Mouse (Mus musculus) left cerebral cortex, postnatal 14 days (tissue): ENCODE data around the gene Otof. TPM values are rescaled to one million over a fixed set of nuclear protein-coding genes. Genes with fewer than 3 reads are reported as not detected.

Source experiments
- DNase-seq, 2 experiments: peaks; one replicate each; pipeline ENCODE4 v3.0.0; 2021 to 2022; ENCODE audit warnings: low spot score in 2 of 2, mixed read lengths in 1 of 2
- intact Hi-C: fragments of 180-260 bp; cut with DNase I; formaldehyde crosslinking; loops from one replicate; pipeline ENCODE4 v1.15.1; 2025
- long read RNA-seq, 2 experiments: library from polyadenylated mRNA; stranded (forward); transcript quantifications; one replicate each; pipeline ENCODE4 v2.0.0; 2021
- total RNA-seq, 2 experiments: library from RNA; stranded (reverse); gene quantifications; 2 replicates each; pipeline ENCODE4 v1.2.3; 2021

Gene Otof
- 10 to 100 TPM; 14.2 to 14.5 TPM for total RNA-seq
- long read RNA-seq, experiment 1, partial matches to known transcripts = 1 of 4 reads
- long read RNA-seq, experiment 1, other reads (novel, unspliced or antisense) = 3 of 4 reads
- long read RNA-seq, experiment 2, full-length matches to known transcripts = 1 of 20 reads
- long read RNA-seq, experiment 2, partial matches to known transcripts = 2 of 20 reads
- long read RNA-seq, experiment 2, other reads (novel, unspliced or antisense) = 17 of 20 reads

DNA sequence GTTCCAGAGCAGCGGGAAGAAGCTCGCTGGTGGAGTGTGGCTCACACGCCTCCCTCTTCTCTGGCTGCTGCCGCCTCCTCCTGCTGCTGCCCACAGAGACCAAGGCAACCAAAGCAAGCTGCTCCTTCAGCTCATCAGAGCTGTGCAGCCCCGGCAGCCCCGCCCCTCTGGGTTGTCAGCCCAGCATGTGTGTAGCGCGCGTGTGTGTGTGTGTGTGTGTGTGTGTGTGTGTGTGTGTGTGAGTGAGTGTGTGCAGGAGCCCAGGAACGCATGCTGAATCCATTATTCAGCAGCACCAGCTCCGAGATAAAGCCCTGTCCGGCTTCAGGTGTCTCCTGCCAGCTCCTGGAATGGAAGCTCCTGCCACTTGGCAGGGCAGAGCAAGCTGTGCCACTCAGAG, at the start of gene Otof:
Gene Otof (minus strand): TSS at position 112 of the 400 bp plus-strand sequence.
- DNase-seq = peak; percentile 76 to 90
- intact Hi-C loops = no loop called here

DNA sequence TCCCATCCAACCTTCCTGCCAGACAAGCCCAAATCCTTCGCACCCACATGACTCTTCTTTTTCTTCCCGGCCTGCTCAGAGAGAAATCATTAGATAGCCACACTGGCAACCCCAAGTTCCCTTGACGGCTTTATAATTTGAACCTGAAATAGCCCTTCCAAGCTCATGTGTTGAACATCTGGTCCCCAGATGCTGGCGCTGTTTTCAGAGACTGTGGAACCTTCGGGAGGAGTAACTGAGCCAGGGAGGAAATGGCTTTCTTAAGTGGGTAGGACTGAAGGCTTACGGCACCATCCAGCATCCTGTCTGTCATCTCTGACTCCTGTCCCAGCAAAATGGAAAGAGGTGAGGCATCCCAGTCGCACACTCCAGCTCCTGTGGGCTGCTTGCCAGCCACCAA, 35.6 kb upstream of the Otof start:
- intact Hi-C loops = no loop called here

DNA sequence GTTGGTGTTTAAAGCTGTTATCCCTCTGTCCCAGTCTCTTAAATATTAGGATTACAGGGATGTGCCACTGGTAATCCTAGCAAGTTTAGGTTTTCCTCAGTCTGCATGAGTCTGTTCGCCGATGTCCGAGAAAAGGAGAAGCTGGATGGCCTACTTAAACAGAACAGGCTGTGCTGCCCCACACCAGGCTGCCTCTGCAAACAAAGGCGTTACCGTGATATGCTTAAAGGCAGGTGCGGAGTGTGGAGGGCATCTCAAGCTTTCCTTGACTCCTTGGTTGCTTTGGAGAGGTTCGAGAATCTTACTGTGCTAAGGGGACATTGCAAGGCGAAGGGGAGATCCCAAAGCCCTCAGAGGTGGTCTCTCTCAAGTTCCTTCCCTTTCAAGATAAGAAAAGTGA, 35.1 kb upstream of the Otof start:
- intact Hi-C loops = no loop called here
- no peak for DNase-seq

More for the DNA sequence above, 35.6 kb upstream of the Otof start:
- DNase-seq = no peak

DNA sequence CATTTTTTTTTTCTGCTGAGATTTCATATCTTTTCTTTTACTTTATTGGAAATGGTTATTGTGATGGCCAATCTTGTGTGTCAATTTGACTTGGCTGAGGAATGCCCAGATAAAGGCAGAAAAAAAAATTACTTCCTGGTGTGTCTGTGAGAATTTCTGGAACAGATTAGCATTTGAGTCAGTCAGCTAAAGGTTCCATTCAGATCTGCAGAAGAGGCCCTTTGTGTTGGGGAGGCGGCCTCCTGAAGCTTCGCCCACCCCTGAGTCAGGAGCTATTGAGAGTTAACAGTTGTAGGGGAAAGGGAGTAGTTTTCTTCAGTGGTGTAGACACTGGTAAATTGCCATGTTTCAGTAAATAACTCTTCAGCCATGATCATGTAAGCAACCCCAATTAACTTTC, 33.6 kb upstream of the Otof start:
- DNase-seq = no peak
- intact Hi-C loops = no loop called here

DNA sequence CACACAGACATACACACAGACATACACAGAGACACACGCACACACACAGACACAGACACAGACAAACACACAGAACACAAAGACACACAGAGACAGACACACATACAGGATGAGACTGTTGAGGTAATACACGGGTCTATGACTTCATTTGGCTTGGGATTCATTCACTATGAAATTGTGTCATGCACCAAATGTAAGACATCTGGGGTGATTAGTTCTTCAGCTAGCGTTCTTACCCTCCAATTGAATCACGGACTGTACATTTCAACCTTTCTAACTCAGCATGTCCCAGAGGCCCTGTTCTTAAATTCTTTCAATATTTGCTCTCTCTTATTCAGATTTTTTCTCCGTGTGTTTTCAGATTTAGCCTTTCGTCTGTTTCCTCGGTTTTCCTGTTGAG, 32.9 kb upstream of the Otof start:
- intact Hi-C loops = no loop called here
- no peak for DNase-seq

DNA sequence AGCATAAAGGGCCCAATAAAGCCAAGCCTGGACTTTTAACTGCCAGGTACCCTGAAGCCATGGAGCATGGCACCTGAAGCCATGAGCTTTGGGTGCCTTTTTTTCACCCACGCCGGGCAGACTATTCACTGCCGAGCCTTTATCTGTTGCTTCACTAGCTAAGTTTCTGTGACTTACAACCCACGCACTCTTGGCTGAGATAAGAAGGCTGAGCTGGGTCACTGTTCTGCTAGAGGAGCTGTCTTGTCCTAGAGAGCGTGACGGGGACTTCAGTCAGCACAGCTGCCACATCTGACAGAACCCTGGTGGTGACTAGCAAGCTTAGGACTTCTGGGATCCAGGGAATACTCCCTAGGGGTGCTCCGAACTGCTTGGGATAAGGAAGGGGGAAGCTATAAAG, 32.0 kb upstream of the Otof start:
- intact Hi-C loops = no loop called here
- DNase-seq = no peak

DNA sequence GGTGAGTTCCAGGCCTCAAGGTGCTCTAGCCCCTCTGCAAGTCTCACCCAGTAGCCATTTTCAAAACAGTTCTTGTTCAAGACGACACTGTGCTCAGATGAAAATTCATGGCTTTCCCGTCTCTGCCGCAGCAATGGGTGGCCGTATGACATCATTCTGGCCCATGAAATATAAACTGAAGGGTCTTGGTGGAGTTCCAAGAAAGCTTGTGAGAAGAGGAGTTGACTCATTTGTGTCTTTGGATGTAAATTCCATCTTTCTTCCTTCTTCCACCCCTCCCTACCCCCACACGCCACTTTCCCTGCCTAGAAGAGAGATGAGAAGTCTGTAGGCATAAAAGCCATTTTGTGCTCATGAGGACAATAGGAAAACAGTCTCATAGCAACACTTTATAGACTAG, 29.1 kb upstream of the Otof start:
- DNase-seq = no peak

DNA sequence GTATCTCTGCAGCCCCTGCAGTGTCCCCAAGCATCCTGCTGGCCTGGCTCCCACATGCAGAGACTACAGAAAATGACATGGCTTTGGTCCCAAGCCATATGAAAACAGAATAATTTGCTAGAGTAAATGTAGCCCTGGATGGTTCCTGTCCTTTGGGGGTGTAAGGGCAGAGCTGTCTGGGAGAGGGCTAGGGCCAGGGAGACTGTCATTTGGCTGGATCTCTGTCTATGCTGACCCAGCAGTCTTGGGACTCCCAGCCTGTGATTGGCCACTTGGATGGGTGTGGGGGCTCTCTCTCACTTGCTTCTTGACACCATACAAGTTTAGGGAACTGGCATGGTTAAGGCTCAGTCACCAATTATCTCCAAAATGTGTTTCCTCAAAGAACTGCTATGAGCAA, 28.5 kb upstream of the Otof start:
- no peak for DNase-seq
- intact Hi-C loops = no loop called here

More for the DNA sequence above, 29.1 kb upstream of the Otof start:
- intact Hi-C loops = no loop called here

DNA sequence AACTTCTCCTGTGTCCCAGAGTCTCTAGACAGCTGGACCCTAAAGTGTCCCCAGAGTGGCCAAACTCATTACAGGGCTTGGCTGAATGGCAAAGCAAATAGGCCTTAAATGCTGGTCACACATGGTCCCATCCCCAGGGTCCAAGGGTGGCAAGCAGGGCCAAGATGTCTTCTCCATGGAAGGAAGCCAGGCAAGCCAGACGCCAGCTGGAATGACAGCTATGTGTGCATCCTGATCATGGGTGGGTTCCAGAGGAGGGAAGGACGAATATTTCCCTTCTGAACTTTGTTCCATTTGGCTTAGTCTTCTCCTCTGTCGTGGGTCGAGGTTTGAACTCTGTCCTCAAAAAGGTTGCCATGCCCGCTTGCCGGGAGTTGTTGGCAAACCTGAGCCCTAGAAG, 23.4 kb upstream of the Otof start:
- intact Hi-C loops = no loop called here
- no peak for DNase-seq

DNA sequence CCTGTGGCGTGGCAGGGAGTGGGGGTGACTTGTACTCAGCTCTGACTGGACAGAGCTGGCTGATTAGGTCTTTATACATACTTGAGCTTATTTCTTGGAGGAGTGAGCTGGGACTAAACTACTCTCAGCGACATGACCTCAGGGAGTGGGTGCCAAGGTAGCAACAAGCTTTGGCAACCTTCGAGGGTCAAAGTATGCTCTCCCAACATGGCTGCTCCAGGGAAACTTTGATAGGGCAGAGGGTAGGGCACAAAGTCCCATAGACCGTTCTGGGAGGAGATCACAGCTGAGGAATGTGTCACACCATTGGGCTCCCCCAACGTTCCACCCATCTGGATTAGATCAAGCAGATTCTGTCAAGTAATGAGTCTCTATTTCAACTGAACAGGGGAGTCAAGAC, 22.9 kb upstream of the Otof start:
- intact Hi-C loops = loop anchor here (5.0 kb wide), 1 partner anchor 272 kb away; no protein-coding TSS in a partner anchor
- DNase-seq = no peak

DNA sequence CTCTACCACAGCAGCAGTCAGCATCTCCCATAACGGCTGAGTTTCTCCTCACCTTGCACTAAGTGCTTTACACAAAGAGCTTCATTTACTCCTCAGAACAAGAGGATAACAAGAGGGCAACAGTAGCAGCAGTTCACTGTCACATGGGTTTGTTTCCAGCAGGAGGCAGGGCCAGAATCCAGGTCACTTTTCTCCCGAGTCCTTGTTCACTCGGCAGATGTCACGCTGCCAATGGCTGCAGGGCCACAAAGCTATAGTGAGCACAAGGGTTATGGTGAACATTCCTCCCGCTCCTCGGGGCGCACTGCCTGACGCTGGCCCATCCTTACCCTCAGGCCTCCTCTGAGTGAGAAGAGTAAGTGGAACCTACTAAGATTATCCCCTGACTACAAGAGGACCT, 21.8 kb upstream of the Otof start:
- intact Hi-C loops = loop anchor here (2.0 to 5.0 kb wide), 2 partner anchors 61 to 271 kb away; no protein-coding TSS in a partner anchor
- DNase-seq = no peak

DNA sequence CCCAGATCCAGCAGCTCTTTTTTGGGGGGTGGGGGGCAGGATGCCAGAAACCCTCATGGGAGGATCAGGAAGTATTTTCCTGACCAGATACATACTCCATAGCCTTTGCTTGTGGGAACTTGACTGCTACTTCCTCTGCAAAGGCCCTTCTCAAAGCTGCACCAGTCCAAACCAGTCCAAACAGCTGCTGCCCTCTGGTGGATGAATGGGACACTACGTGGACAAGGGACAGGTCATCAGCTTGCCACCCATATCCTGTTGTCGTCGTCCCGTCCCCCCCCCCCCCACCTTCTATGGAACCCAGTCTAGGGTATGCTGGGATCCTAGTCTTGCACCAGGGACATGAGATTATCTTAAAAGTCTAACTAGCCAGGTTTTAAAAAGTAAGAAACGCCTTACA, 20.6 kb upstream of the Otof start:
- peak; percentile 68 to 79 for DNase-seq
- intact Hi-C loops = loop anchor here (2.0 to 5.0 kb wide), 2 partner anchors 60 to 270 kb away; no protein-coding TSS in a partner anchor

DNA sequence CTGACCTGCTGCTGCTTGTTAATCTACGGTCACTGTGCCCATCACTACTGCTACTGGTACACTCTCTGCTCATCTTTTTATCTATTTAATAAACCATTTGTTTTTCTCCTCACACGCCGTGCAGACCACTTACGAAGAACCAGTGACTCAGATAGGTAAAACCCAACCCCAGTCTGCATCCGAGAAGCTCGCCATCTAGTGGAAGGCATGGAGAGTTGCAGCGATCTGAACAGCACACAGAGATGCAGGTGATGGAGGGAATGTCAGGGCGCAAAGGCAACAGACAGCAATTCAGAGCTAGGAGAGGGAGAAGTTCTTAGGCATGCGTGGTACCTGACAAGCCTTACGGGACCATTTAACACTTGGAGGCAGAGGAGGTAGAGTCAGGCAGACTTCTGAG, 14.8 kb upstream of the Otof start:
- DNase-seq = peak; percentile 34 to 51
- intact Hi-C loops = loop anchor here (5.0 kb wide), 1 partner anchor 84 kb away; no protein-coding TSS in a partner anchor

DNA sequence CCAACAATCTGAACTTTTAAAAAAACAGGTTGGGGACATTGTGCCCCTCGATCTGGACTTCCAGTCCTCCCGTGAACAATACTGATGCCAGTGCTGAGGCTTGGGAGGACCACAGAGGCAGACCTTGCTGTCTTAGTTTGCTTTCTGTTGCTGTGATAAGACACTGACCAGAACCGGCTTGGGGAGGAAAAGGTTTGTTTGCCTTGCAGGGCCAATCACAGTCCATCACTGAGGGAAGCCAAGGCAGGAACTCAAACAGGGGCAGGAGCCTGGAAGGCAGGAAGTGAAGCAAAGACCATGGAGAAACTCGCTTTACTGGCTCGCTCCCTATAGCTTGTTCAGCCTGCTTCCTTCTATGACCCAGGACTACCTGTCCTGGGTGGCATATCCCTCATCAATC, 10.4 kb upstream of the Otof start:
- intact Hi-C loops = no loop called here

DNA sequence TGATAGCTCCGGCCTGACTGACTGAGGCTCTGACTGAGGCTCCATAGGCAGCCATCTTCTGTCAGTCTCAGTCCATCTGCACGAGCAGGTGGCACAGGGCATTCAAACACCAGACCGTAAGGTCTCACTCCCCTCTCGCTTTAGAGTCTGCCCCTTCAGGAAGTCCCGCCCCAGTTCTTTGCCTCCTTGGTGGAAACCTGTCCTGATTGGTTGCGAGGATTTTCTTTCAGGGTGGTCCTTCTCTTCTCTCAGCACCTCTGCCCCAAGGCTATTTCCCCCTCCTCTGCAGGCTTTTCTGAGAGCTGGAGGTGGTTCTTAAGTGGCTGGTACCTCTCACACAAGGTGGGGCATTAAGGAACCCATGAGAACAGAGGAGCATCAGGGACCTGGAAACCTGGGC, 8.7 kb upstream of the Otof start:
- DNase-seq = no peak

More for the DNA sequence above, 10.4 kb upstream of the Otof start:
- no peak for DNase-seq

DNA sequence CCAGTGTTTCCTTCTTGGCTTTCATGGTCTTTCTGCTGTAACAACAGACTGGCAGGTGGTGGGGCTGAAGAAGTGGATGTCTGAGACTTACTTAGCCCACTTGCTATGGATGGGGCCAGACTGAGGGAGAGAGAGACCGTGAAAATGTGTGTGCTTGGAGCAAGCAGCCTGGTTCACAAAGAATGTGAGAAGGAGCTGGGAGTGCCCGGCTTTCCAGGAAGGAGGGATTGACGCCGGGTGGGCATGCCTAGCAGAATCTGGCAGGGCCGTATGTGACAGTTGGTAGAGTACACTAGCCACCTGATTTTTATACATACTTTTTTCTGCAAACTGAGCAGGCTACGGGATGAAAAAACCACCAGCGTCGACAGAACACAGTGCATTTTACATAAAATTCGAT, 4.6 kb upstream of the Otof start:
- intact Hi-C loops = no loop called here
- DNase-seq = peak in 1 of 2 experiments; percentile 59

More for the DNA sequence above, 8.7 kb upstream of the Otof start:
- intact Hi-C loops = no loop called here

DNA sequence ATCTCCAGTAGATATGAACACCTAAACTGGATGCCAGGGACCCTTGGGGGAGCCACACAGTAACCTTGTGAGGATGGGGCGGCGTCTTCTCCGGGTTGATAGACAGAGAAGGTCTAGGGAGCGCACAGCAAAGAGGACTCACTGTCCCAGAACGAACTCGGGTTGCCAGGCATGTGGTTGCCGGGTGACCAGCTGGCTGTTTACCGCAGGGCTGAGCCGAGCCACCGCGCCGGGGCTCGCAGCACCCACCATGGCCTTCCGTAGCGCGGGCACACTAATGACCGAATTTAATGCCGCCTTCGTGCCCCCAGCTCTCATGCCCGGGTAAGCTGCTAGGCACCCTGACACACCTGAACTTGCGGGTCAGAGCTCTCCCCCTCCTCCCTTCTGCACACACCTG, 4.1 kb upstream of the Otof start, which contains the start of gene 1700001C02Rik:
Gene 1700001C02Rik (plus strand): TSS at position 187 of the 400 bp plus-strand sequence.
- peak; percentile 34 to 54 for DNase-seq
- intact Hi-C loops = no loop called here

DNA sequence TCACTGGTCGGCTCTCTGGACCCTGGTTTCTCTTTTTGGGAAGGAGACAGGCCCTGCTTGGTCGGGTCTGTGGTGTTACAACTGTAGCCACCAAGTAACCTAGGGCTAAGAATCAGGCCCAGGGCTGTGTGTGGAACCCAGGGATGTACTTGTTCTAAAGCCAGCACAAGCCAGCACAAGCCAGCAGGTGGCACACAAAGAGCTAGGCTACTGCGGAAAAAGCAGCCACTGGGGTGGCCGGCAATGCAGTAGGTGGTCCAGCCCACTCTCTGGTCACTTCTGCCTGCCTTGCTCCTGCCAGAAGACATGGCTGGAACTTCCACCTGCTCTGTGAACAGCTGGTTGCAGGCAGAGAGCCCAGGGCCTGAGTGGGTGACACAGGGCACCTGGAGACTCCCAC, 1.6 kb downstream of the Otof start:
- DNase-seq = peak; percentile 33 to 34

DNA sequence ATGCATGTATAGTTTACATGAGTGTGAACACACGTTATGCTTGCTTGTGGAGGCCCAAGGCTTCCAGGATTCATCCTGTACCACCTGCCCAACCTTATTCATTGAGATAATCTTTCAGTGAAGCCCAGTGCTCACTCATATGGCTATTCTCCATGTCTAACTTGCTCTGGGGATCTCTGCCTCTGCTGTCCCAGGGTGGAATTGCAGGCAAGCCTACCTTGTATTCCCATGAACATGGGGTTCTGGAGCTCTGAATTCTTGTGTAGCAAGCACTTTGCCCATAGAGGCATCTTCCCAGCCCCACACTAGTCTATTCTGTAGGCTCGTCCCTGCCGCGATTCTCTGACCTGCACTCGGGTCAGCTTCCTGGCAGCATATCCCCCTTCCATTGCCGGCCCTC, 5.7 kb downstream of the Otof start:
- peak; percentile 42 to 53 for DNase-seq

More for the DNA sequence above, 1.6 kb downstream of the Otof start:
- intact Hi-C loops = no loop called here

DNA sequence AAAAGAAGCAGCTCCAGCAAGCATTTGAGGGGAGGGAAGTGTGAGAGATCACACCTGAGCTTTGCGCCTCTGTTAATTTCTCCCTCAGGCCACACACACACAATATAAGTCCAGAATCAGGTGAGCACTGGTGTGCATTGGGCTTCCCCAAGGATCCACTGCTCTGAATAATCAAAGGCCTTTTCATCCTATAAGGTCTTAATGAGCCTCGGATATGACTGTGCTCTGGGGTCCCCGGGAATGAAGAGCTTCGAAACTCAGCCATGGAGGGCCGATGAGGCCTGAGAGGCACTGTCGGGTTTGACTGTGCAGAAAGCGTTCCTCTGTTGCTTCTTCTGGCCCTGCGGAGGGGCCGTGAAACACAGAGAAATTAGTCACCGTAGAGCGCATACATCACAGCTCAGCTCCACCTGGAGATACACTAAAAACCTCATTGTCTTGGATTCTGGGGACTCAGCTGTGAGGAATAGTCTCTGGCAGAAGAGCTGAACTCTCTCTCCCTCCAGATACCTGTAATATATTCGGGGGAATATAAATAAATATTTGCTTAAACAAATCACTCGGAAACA, 17.3 kb downstream of the Otof start:
- intact Hi-C loops = no loop called here

More for the DNA sequence above, 5.7 kb downstream of the Otof start:
- intact Hi-C loops = no loop called here

DNA sequence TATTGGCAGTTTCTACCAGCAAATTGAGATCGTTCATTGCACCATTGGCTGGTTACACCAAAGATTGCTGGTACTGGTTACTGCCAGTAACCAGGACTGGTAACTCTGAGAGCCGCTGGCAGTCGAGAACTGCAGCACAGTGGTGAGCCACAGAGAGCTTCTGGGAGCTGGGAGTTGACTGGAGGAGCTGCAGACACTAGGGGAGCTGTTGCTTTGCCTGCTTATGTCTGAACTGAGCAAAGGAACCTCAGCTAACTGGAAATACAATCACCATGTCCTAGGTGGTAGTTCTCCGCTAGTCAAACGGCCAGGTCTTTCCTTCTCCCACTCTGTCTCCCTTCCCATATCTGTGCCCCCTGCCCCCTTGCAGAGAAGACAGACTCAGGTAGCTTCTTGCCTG, 19.5 kb downstream of the Otof start:
- intact Hi-C loops = no loop called here
- DNase-seq = peak in 1 of 2 experiments; percentile 30

More for the DNA sequence above, 17.3 kb downstream of the Otof start:
- no peak for DNase-seq
